In genomic region chr4:47313710-47314410, GRCm38 (mm10) we compare ENCODE assay signal across 18 mouse cellular contexts. TPM values are rescaled to one million over a fixed set of nuclear protein-coding genes. Genes with fewer than 3 reads are reported as not detected.
A peak's percentile ranks its signal among the peaks of the same experiment; 100 is the strongest.
DNase-seq lines count a peak whose midpoint lies in the region; ATAC-seq lines count a peak whose summit lies in the region.
"Had no signal": no experiment of that assay in that cellular context is flagged by ENCODE, and none has a peak within 500 bp of the region (broad histone marks: within the 10 kb centered on the region; RNA-seq: fewer than 3 reads in every experiment).

No protein-coding gene starts in this region.

- ATAC-seq in CD4-positive, CD25-positive, alpha-beta regulatory T cell, adult 4 months: peak; percentile 79
- no peak for ATAC-seq in cerebellum, adult (ENCODE audit: insufficient number of reproducible peaks, low FRiP score, low TSS enrichment)
- ATAC-seq: hindbrain, postnatal 0 days; midbrain, embryonic 13.5 days had no signal

- peak; percentile 91 for DNase-seq in heart, adult 11 months
- DNase-seq in heart, postnatal 25 days (ENCODE audit: low spot score): no peak
- DNase-seq in 416B (ENCODE audit: low read depth): peak; percentile 36
- peak; percentile 82 for DNase-seq in induced T-regulatory cell, adult 2 months (ENCODE audit: low read depth)
- DNase-seq in adrenal gland, postnatal 10 days: no peak
- DNase-seq: adrenal gland, adult 2 months; cerebellum, adult 11 months; cerebellum, adult 9-10 months; heart, postnatal 36 days; kidney, adult 11 months; layer of hippocampus, adult 9-11 months; lung, adult 2 months; lung, postnatal 10 days; thymus, postnatal 4 days had no signal

- intact Hi-C loops in heart, postnatal 25 days (cut with DNase I): no loop called here

RNA-seq across cellular contexts. Expression of gene Tgfbr1, which starts 39.2 kb away (rescaled TPM):
- total RNA-seq in heart, postnatal 25 days (2021): 10 to 100 TPM; 14.3 to 15.8 TPM
- 10 to 100 TPM; 33.6 to 39.2 TPM for polyA plus RNA-seq in CD4-positive, CD25-positive, alpha-beta regulatory T cell, adult 4 months (2017; shearing (Covaris generic))
- 10 to 100 TPM; 24.8 to 26.4 TPM for total RNA-seq in adrenal gland, postnatal 10 days (2021)

Comparison
In these comparisons a context has a peak if more than half of its experiments do, and no peak if none do; other contexts are left out.
1. DNase-seq: peak in heart, adult 11 months (single experiment), 416B (single experiment) and induced T-regulatory cell, adult 2 months (single experiment); none in heart, postnatal 25 days (single experiment) and adrenal gland, postnatal 10 days (single experiment).